Mouse (Mus musculus) spleen, postnatal 36 days (tissue): ENCODE results near the gene Tmem182.

Experiments used
- DNase-seq, 2 experiments: peaks; one replicate each; pipeline ENCODE4 v3.0.0; 2022; ENCODE audit warnings: low spot score in 2 of 2, mixed read lengths in 1 of 2

Gene Tmem182

GRCm38 (mm10) chr1:40805351-40805750 is at the start of gene Tmem182:
TSS of gene Tmem182 (plus strand) at chr1:40805601.
- no peak for DNase-seq

GRCm38 (mm10) chr1:40759751-40760445 is 45.5 kb upstream of the Tmem182 start:
- no peak for DNase-seq

- DNase-seq: no peak
Measured at GRCm38 (mm10) chr1:40764042-40764441, 41.4 kb upstream of the Tmem182 start.

- no peak for DNase-seq
Measured at GRCm38 (mm10) chr1:40764701-40765275, 40.6 kb upstream of the Tmem182 start.

GRCm38 (mm10) chr1:40765521-40765920 is 39.9 kb upstream of the Tmem182 start:
- no peak for DNase-seq

- DNase-seq: no peak
Measured at GRCm38 (mm10) chr1:40767588-40767987, 37.8 kb upstream of the Tmem182 start.

- DNase-seq: no peak
Measured at GRCm38 (mm10) chr1:40768606-40769005, 36.8 kb upstream of the Tmem182 start.

- DNase-seq: no peak
Measured at GRCm38 (mm10) chr1:40769331-40769894, 36.0 kb upstream of the Tmem182 start.

GRCm38 (mm10) chr1:40771196-40771970 is 34.0 kb upstream of the Tmem182 start:
- DNase-seq: peak in 1 of 2 experiments; percentile 12

- DNase-seq: no peak
Measured at GRCm38 (mm10) chr1:40773234-40773633, 32.2 kb upstream of the Tmem182 start.

- no peak for DNase-seq
Measured at GRCm38 (mm10) chr1:40774040-40774439, 31.4 kb upstream of the Tmem182 start.

- no peak for DNase-seq
Measured at GRCm38 (mm10) chr1:40776102-40776501, 29.3 kb upstream of the Tmem182 start.

GRCm38 (mm10) chr1:40776763-40777162 is 28.6 kb upstream of the Tmem182 start:
- no peak for DNase-seq

- DNase-seq: no peak
Measured at GRCm38 (mm10) chr1:40783450-40783849, 22.0 kb upstream of the Tmem182 start.

GRCm38 (mm10) chr1:40784306-40784705 is 21.1 kb upstream of the Tmem182 start:
- no peak for DNase-seq

- DNase-seq: no peak
Measured at GRCm38 (mm10) chr1:40785876-40786445, 19.4 kb upstream of the Tmem182 start.

- DNase-seq: no peak
Measured at GRCm38 (mm10) chr1:40788956-40789355, 16.4 kb upstream of the Tmem182 start.

GRCm38 (mm10) chr1:40789666-40790233 is 15.7 kb upstream of the Tmem182 start:
- no peak for DNase-seq

GRCm38 (mm10) chr1:40790324-40791141 is 14.9 kb upstream of the Tmem182 start, which contains the start of gene Mfsd9:
TSS of gene Mfsd9 (minus strand) at chr1:40790687.
- DNase-seq: peak; percentile 85

GRCm38 (mm10) chr1:40795508-40795907 is 9.9 kb upstream of the Tmem182 start:
- DNase-seq: no peak

- peak; percentile 13 to 29 for DNase-seq
Measured at GRCm38 (mm10) chr1:40797348-40797747, 8.1 kb upstream of the Tmem182 start.
